Mouse (Mus musculus): Measurements from ENCODE around the gene Nutf2-ps1.

The Nutf2-ps1 gene

DNA sequence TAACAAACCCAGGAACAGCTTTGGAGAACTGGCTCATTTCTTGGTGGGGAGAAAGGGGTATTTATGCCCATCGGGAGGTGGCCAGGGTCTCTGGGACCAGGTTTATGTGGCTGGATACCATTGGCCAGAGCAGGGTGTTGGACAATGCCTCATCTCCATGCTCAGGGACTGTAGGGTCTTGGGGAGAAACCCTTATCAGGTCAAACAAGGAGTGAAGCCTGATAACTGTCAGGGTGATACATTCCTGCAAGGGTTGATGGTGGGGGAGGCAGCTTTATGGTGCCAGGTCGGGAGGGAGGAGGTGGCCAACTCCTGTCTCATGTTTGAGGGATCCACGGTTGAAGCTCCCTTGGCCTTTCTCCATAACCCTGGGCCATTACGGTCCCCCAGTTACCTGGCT lies 17.8 kb downstream of the Nutf2-ps1 start:
- no peak for DNase-seq (ENCODE audit: low read depth, low spot score)

- no peak for DNase-seq (ENCODE audit: low read depth, low spot score)
These were observed 20.3 kb downstream of the Nutf2-ps1 start for GRCm38 (mm10) chr19:53568553-53568952.

- no peak for DNase-seq (ENCODE audit: low read depth, low spot score)
These were observed 21.0 kb downstream of the Nutf2-ps1 start for GRCm38 (mm10) chr19:53567864-53568263.

GRCm38 (mm10) chr19:53565565-53566277 lies 23.1 kb downstream of the Nutf2-ps1 start:
- no peak for DNase-seq (ENCODE audit: low read depth, low spot score)

GRCm38 (mm10) chr19:53564174-53564573 lies 24.7 kb downstream of the Nutf2-ps1 start:
- no peak for DNase-seq (ENCODE audit: low read depth, low spot score)

GRCm38 (mm10) chr19:53560436-53560835 lies 28.4 kb downstream of the Nutf2-ps1 start:
- no peak for DNase-seq (ENCODE audit: low read depth, low spot score)

DNA sequence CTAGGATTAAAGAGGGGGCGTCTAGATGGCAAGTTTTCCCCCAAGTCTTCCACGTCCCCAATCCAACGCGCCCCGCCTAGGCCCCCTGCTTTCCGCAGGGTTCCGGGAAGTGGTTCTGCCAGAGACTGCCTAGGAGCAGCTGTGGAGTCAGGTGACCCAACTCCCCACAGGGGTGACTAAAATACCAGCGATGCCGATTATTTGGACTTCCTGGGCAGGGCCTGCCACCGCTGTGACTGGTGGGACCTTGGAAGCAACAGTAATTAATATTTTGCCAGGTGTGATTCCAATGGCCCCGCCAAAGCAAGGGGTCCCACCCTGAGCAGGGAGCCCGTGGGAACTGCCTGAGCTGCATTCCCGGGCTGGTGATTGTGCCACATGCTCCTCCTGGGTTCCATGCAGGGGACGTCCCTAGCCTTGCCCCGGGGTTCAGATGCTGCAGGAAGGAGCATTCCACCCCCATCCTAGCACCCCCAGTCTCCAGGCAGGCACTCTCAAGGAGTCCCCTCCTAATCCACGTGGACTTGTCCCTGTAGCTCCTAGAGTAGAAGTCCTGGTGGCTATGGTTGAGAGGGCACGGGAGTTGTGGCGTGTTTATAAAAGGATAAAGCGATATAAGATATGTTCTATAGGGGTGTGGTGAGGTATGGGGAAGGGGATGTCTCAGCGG lies 31.5 kb downstream of the Nutf2-ps1 start:
- no peak for DNase-seq (ENCODE audit: low read depth, low spot score)

DNA sequence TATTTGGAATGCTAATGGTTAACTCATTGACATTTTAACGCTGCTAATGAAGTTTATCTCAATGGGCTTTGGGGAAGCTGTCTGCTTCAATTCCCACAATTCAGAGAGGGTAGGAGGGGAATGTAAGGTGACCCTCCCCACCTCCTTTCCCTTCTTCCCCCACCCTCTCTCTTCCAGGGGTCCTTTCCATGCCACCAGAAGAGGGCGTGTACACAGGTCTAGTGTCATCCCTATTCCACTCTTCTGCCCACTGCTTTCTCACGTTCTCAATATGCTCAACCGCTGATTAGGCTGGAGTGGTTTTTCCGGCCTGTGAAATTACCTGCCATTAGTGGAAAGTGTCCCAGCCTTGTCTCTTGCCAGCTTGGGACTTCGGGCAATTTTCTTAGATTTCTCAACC lies 32.0 kb downstream of the Nutf2-ps1 start:
- DNase-seq (ENCODE audit: low read depth, low spot score) = no peak

- DNase-seq (ENCODE audit: low read depth, low spot score) = no peak
These were observed 33.8 kb downstream of the Nutf2-ps1 start for GRCm38 (mm10) chr19:53554981-53555616.

DNA sequence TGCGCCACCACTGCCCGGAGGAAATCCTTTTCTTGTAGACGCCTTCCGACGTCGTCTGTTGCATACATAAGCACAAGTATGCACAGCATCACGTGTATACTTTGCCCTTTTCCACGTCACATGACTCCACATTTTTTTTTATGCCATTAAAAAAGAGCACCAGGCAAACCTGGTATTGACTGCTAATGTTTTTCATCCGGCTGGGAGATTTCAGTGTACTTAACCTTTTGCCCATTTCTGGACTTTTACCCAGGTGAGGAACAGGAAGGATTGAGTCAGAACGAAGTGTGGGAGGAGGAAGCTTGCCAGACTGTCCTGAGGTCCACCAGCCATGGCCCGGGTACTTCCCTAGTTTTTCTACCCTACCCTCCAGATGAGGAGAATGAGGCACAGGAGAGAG lies 34.5 kb downstream of the Nutf2-ps1 start:
- no peak for DNase-seq (ENCODE audit: low read depth, low spot score)

GRCm38 (mm10) chr19:53552795-53553194 lies 36.1 kb downstream of the Nutf2-ps1 start:
- no peak for DNase-seq (ENCODE audit: low read depth, low spot score)

GRCm38 (mm10) chr19:53552216-53552786 lies 36.6 kb downstream of the Nutf2-ps1 start:
- DNase-seq (ENCODE audit: low read depth, low spot score) = no peak

DNA sequence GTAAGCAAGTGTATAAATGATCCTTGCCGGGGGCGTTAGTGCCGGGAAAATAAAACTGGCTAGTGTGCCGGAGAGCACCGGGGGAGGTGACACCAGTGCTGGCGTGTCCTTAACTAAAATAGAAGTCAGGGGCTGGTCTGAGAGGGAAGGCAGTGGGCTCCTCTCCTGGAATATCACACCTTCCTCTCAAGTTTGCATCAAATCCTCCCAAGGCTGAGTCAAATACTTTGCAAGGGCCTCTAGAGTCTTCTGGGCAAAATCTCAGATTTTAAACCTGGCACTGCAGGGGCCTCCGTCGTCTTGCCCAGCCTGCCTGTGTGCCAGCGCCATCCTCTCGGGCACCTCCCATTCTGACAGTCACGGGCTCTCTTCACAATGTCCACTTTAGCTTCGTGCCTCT lies 37.9 kb downstream of the Nutf2-ps1 start:
- DNase-seq (ENCODE audit: low read depth, low spot score) = no peak

DNA sequence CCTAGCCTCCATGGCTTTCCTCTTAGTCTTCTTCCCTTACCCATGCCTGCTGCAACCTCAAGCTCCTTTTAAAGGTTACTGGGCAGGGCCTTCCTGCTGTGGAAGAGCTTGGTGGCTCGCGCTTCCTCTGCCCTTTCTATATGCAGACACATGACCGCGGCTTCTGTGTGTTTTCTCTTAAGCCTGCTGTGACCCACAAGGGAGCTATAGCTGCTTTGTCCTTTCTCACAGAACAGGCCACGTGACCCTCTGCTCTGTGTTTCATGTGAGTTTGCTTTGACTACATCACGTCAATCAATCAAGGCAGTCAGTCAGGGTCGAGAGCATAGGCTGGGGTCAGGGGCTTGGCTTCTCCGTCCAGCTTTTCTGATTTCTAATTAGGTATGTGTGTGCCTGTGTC lies 41.3 kb downstream of the Nutf2-ps1 start:
- DNase-seq (ENCODE audit: low read depth, low spot score) = no peak

DNA sequence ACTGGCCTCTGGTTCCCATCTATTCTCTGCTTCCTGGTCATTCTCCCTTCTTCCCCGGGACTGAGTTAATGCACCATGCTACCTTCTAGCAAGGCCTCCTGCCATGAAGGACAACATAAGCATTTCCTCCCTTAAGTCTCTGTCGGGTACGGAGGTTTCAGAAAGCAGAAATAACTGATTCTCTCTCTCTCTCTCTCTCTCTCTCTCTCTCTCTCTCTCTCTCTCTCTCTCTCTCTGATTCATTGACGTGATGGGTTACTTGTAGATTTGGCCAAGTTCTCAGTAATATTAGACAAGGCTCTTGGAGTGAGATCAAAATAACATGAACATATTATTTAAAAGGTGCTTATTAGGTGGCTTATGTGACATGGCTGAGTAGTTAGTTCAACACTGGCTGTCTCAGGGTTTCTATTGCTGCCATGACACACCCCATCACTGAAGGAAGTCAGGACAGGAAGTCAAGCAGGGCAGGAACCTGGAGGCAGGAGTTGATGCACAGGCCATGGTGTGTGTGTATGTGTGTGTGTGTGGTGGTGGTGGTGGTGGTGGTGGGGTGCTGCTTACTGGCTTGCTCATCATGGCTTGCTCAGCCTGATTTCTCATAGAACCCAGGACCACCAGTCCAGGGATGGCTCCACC lies 43.8 kb downstream of the Nutf2-ps1 start:
- no peak for DNase-seq (ENCODE audit: low read depth, low spot score)

GRCm38 (mm10) chr19:53543602-53544001 lies 45.3 kb downstream of the Nutf2-ps1 start:
- DNase-seq (ENCODE audit: low read depth, low spot score) = no peak

DNA sequence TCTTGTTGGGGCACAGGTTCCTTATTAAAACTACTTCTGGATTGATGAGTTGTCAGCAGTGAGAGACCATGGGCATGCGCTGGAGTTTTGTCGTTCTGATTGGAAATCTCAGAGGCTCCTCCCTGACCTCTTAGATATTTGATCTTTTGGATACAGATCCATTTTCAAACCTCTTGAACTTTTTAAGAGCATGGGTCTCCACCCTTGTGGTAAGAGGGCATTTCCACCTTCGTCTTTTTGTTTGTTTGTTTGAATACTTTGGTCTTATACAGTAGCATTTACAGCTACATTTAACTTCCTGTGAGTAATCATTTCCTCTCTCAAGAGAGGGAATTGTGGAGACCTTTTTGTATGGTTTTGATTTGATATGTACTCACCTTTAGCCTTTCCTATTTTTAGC lies 49.6 kb downstream of the Nutf2-ps1 start:
- DNase-seq (ENCODE audit: low read depth, low spot score) = no peak

DNA sequence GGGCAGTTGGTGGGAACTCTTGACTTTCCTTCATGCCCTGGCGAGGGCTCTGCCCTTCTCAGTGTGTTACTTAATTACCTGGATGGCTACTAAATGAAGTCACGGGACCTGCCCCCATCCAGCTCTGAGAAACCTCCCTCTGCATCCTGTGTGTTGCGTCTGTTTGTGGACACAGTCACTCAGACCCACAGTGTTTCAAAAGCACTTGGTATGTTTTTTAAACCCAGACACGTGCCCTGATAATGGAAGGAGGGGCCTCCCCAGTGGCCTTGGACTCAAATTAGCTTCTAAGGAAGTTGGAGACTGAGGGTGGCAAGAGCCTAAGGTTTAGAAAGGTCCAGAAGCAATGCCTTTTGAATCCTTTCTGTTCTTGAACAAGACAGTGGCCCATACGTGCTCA lies 50.1 kb downstream of the Nutf2-ps1 start:
- DNase-seq (ENCODE audit: low read depth, low spot score) = no peak

Data from embryo, embryonic 11.5 days (tissue).